Mouse (Mus musculus) neutrophil, adult 5-6 weeks (primary cell): ENCODE data around the gene Atp2a2. TPM values are rescaled to one million over a fixed set of nuclear protein-coding genes. Genes with fewer than 3 reads are reported as not detected.
"Not testable (repeated sequence)": the region's sequence is repeated elsewhere in the genome, so short reads cannot be mapped to it uniquely, and the experiment has no call there.

Experiments
- ATAC-seq: fragments of 151-379, 151-347 bp; 2 replicates; pipeline ENCODE4 v1.8.0; 2017; ENCODE audit warnings: mild to moderate bottlenecking, moderate TSS enrichment; ENCODE audit not compliant: insufficient number of reproducible peaks, poor library complexity, low FRiP score, severe bottlenecking; ENCODE audit errors: extremely low read depth
- total RNA-seq: library from RNA; stranded (forward); fragments of 200-1000 nt; gene quantifications from 2 replicates; pipeline ENCODE4 v1.2.3, GENCODE M21; 2017

Atp2a2 gene
- total RNA-seq, 1 experiment from 2014 or later = 54.9 TPM

- ATAC-seq = peak; percentile 6; the same call in 1 of the 2 replicates
These were observed 636 bp downstream of the Atp2a2 start for GRCm38 (mm10) chr5:122501101-122502076.

- no peak for ATAC-seq
These were observed 1.5 kb downstream of the Atp2a2 start for GRCm38 (mm10) chr5:122500563-122500962.

GRCm38 (mm10) chr5:122500141-122500540 is 1.9 kb downstream of the Atp2a2 start:
- ATAC-seq = no peak

- no peak for ATAC-seq
These were observed 4.0 kb downstream of the Atp2a2 start for GRCm38 (mm10) chr5:122498046-122498445.

GRCm38 (mm10) chr5:122496990-122497389 is 5.0 kb downstream of the Atp2a2 start:
- ATAC-seq = no peak

- ATAC-seq = no peak
These were observed 7.6 kb downstream of the Atp2a2 start for GRCm38 (mm10) chr5:122494449-122494848.

- ATAC-seq = no peak
These were observed 9.0 kb downstream of the Atp2a2 start for GRCm38 (mm10) chr5:122493035-122493434.

GRCm38 (mm10) chr5:122491385-122491784 is 10.6 kb downstream of the Atp2a2 start:
- ATAC-seq = no peak

GRCm38 (mm10) chr5:122490148-122490547 is 11.9 kb downstream of the Atp2a2 start:
- ATAC-seq = no peak

- no peak for ATAC-seq
These were observed 14.2 kb downstream of the Atp2a2 start for GRCm38 (mm10) chr5:122487825-122488224.

- ATAC-seq = not testable (repeated sequence)
These were observed 15.8 kb downstream of the Atp2a2 start for GRCm38 (mm10) chr5:122486243-122486642.

- no peak for ATAC-seq
These were observed 19.2 kb downstream of the Atp2a2 start for GRCm38 (mm10) chr5:122482733-122483391.

GRCm38 (mm10) chr5:122481844-122482243 is 20.2 kb downstream of the Atp2a2 start:
- no peak for ATAC-seq

GRCm38 (mm10) chr5:122479131-122479530 is 22.9 kb downstream of the Atp2a2 start:
- ATAC-seq = no peak

GRCm38 (mm10) chr5:122477492-122477891 is 24.5 kb downstream of the Atp2a2 start:
- ATAC-seq = no peak

- ATAC-seq = no peak
These were observed 25.9 kb downstream of the Atp2a2 start for GRCm38 (mm10) chr5:122476078-122476477.

- ATAC-seq = no peak
These were observed 27.2 kb downstream of the Atp2a2 start for GRCm38 (mm10) chr5:122474643-122475363.

- ATAC-seq = no peak
These were observed 30.4 kb downstream of the Atp2a2 start for GRCm38 (mm10) chr5:122471658-122472057.

GRCm38 (mm10) chr5:122461431-122461830 is 40.6 kb downstream of the Atp2a2 start:
- no peak for ATAC-seq
